Mouse (Mus musculus): ENCODE measurements at regions not wholly inside any gene's neighbourhood (a gene's known extent, or its start where the extent isn't known, plus 50 kb on each side); places are given as distances from the start of the nearest gene placed in this dataset.
"Not testable (repeated sequence)": the region's sequence is repeated elsewhere in the genome, so short reads cannot be mapped to it uniquely, and the experiment has no call there.

DNA sequence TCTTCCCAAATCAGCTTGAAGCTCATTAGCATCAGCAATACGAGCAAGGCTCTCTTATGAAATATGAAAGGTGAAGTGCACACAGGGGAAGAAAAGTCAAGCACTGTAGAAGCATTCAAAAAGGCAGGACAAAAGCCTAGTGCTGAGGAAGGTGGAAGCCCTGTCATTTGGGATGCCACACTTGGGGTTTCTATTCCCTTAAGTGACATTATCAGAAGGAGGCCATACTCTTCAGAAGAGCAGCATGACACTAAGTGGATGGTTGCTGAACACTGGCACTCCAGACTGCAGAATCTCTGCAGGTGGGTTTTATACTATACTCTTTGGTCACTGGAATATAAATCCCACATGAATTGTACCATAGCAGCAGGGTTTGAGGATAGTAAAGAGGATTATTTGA is 120.4 kb upstream of the Pcsk1 start:
- H3ac ChIP-seq (ENCODE audit: control insufficient read depth, insufficient read length), result no peak overlapping the region
- H3K4me3 ChIP-seq, result no peak overlapping the region

DNA sequence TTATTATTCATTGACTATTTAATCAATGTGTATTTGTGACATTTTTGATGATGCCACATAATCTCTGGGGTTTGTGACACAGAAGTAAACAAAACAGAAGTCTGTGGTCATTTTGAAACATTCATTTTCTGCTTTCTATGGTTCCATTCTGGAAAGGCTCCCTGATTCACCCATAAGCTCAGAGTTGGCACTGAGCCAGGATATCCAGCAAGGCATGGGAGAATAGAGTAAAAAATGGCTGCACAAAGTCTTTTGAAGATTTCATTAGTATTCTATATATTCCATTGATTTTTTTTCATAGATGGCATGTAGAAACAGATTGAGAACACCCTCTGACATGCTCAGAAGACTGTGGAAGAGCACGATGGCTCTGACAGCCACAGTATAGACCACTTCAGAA is 133.8 kb upstream of the Pcsk1 start:
- Histone ChIP-seq H3K79me2 (ENCODE audit: control insufficient read depth, insufficient read depth) (no peaks in the 10 kb centered on the region), H3K27me3 (ENCODE audit: control insufficient read depth, insufficient read depth, insufficient read length) (no peaks in the 10 kb centered on the region), H3K4me2 (ENCODE audit: low read depth) (no peak overlapping the region), H3K36me3 (ENCODE audit: control insufficient read depth, insufficient read depth) (no peaks in the 10 kb centered on the region), H3ac (ENCODE audit: control insufficient read depth, insufficient read length) (no peak overlapping the region), H3K4me3 (no peak overlapping the region)
- TF ChIP-seq SRF (IDR thresholded peaks at IDR 0.05; ENCODE audit: control insufficient read depth, insufficient read length, low read depth), result no peak
- no peak for TF ChIP-seq POLR2A (IDR thresholded peaks at IDR 0.05; ENCODE audit: insufficient read length, low read depth)
- TF ChIP-seq TCF3 (IDR thresholded peaks at IDR 0.05; ENCODE audit: insufficient read length, low read depth), result no peak
- TF ChIP-seq MYOD1 (IDR thresholded peaks at IDR 0.05; ENCODE audit: control insufficient read depth in 1 of 3, insufficient read length in 2 of 3, low read depth in 2 of 3), result no peak
- no peak for TF ChIP-seq POLR2AphosphoS2 (IDR thresholded peaks at IDR 0.05; ENCODE audit: insufficient read length, low read depth)
- TF ChIP-seq CEBPB (IDR thresholded peaks at IDR 0.05; ENCODE audit: insufficient read depth, poor library complexity, severe bottlenecking), result no peak
- TF ChIP-seq USF1 (IDR thresholded peaks at IDR 0.05; ENCODE audit: low read depth), result no peak
- TF ChIP-seq MAX (IDR thresholded peaks at IDR 0.05; ENCODE audit: low read depth), result no peak
- TF ChIP-seq TCF12 (IDR thresholded peaks at IDR 0.05; ENCODE audit: insufficient read depth, poor library complexity, severe bottlenecking), result no peak

More for the DNA sequence above, 120.4 kb upstream of the Pcsk1 start:
- Histone ChIP-seq H3K36me3 (ENCODE audit: control insufficient read depth, insufficient read depth) (no peaks in the 10 kb centered on the region), H3K27me3 (ENCODE audit: control insufficient read depth, insufficient read depth, insufficient read length) (no peaks in the 10 kb centered on the region), H3K79me2 (ENCODE audit: control insufficient read depth, insufficient read depth) (no peaks in the 10 kb centered on the region), H3K4me2 (ENCODE audit: low read depth) (no peak overlapping the region)
- TF ChIP-seq MAX (IDR thresholded peaks at IDR 0.05; ENCODE audit: low read depth) (no peak), CEBPB (IDR thresholded peaks at IDR 0.05; ENCODE audit: insufficient read depth, poor library complexity, severe bottlenecking) (no peak), MYOD1 (IDR thresholded peaks at IDR 0.05; ENCODE audit: control insufficient read depth in 1 of 3, insufficient read length in 2 of 3, low read depth in 2 of 3) (no peak), TCF12 (IDR thresholded peaks at IDR 0.05; ENCODE audit: insufficient read depth, poor library complexity, severe bottlenecking) (no peak), E2F4 (IDR thresholded peaks at IDR 0.05; ENCODE audit: insufficient read depth) (no peak), SRF (IDR thresholded peaks at IDR 0.05; ENCODE audit: control insufficient read depth, insufficient read length, low read depth) (no peak)

DNA sequence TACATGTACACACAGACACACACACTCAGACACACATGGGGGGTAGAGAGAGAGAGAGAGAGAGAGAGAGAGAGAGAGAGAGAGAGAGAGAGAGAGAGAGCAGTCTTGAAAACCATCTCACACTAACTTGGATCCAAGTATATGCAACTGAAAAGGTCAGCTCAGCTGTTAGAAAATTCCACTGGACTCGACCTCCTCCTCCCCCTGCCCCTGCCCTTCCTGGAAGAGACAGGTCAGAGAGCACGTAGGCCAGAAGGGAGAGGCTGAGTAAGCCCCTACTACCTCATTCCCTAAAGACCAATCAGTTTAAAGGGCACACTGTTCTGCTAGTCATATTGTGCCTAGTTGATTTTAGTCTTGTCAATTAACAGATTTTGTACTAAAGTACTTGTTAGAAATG is 105.0 kb upstream of the Cast start:
- H3K4me2 ChIP-seq (ENCODE audit: low read depth); H3K4me3 ChIP-seq; H3K36me3 ChIP-seq (ENCODE audit: control insufficient read depth, insufficient read depth); H3K27me3 ChIP-seq (ENCODE audit: control insufficient read depth, insufficient read depth, insufficient read length); H3ac ChIP-seq (ENCODE audit: control insufficient read depth, insufficient read length); H3K79me2 ChIP-seq (ENCODE audit: control insufficient read depth, insufficient read depth): not testable (repeated sequence)

DNA sequence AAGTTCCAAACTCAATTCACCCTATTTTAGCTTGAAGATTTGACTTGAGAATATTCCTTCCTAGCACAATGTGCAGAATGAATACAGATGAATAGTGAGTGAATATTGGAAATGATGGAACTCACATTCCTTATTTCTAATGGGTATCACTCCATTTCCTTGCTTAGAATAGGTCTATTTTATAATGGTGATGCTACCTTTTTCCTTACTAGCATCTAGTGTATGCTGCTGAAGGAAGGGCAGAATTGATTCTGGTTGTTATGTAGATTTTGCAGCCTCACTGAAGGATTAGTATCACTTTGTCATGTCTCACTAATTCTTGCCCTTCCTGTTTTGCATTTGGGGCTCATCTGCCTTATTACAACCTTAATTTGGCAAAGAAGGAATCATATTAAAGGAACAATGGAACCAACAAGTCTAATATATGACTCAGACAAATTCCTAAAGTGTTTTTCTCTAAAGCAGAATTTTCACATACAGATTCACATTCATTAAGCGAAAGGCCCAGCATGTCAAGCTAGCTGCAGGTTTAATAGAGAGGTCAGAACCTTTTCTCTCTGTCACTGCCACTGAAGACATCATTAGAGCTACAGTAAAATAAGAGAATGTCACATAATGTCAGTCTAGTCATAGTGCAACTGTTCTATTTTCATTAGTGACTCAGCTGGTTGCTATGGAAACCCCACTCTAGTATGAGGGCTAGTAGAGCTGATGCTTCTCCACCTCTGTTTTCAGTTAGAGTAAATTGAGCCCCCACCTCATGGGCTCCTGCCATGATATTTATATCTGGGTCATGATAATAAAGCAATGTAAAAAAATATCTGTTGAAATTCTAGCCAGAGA is 94.8 kb upstream of the Cast start:
- Histone ChIP-seq H3K4me2 (ENCODE audit: low read depth) (no peak overlapping the region), H3K36me3 (ENCODE audit: control insufficient read depth, insufficient read depth) (no peaks in the 10 kb centered on the region), H3K4me3 (no peak overlapping the region), H3ac (ENCODE audit: control insufficient read depth, insufficient read length) (no peak overlapping the region), H3K27me3 (ENCODE audit: control insufficient read depth, insufficient read depth, insufficient read length) (no peaks in the 10 kb centered on the region), H3K79me2 (ENCODE audit: control insufficient read depth, insufficient read depth) (no peaks in the 10 kb centered on the region)
- TF ChIP-seq MAX (IDR thresholded peaks at IDR 0.05; ENCODE audit: low read depth) (no peak), USF1 (IDR thresholded peaks at IDR 0.05; ENCODE audit: low read depth) (no peak), TCF12 (IDR thresholded peaks at IDR 0.05; ENCODE audit: insufficient read depth, poor library complexity, severe bottlenecking) (no peak), CEBPB (IDR thresholded peaks at IDR 0.05; ENCODE audit: insufficient read depth, poor library complexity, severe bottlenecking) (no peak), TCF3 (IDR thresholded peaks at IDR 0.05; ENCODE audit: insufficient read length, low read depth) (no peak), SRF (IDR thresholded peaks at IDR 0.05; ENCODE audit: control insufficient read depth, insufficient read length, low read depth) (no peak), E2F4 (IDR thresholded peaks at IDR 0.05; ENCODE audit: insufficient read depth) (no peak), MYOG (IDR thresholded peaks at IDR 0.05; ENCODE audit: control insufficient read depth in 1 of 3, insufficient read depth in 1 of 3, insufficient read length in 2 of 3, low read depth in 2 of 3) (no peak), POLR2AphosphoS2 (IDR thresholded peaks at IDR 0.05; ENCODE audit: insufficient read length, low read depth) (no peak)

DNA sequence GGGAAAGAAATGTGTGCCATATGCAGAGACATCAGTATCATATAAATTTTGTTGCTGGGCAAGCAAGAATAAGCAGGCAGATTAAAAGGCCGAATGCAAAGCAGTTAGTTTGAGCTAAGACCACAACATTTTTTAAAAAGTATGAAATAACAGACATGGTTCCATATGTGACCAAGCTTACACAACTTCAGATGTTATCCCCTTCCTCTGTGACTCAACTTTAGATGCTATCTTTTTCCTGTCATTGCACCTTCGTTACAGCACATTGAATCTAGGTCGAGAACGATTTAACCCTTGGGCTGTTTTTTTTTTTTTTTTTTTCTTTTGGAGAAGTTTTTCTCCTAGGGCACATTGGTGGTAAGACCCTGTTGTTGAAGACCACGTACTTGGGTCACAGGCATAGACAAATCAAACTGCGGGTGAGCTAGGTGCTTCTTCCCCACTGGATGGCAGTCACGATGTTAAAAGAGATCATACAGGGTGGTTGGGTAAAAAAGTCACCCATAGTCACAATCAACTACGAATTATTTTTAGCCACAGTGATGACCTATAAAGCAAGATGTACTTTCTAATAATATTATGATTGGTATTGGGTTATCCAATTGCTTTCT is 81.4 kb upstream of the Cast start:
- Histone ChIP-seq H3K4me3 (no peak overlapping the region), H3K36me3 (ENCODE audit: control insufficient read depth, insufficient read depth) (no peaks in the 10 kb centered on the region), H3K4me2 (ENCODE audit: low read depth) (no peak overlapping the region), H3K27me3 (ENCODE audit: control insufficient read depth, insufficient read depth, insufficient read length) (no peaks in the 10 kb centered on the region), H3ac (ENCODE audit: control insufficient read depth, insufficient read length) (no peak overlapping the region), H3K79me2 (ENCODE audit: control insufficient read depth, insufficient read depth) (no peaks in the 10 kb centered on the region)
- TF ChIP-seq TCF12 (IDR thresholded peaks at IDR 0.05; ENCODE audit: insufficient read depth, poor library complexity, severe bottlenecking) (no peak), E2F4 (IDR thresholded peaks at IDR 0.05; ENCODE audit: insufficient read depth) (no peak), REST (IDR thresholded peaks at IDR 0.05; ENCODE audit: insufficient read depth, insufficient read length) (no peak), USF1 (IDR thresholded peaks at IDR 0.05; ENCODE audit: low read depth) (no peak), MAX (IDR thresholded peaks at IDR 0.05; ENCODE audit: low read depth) (no peak), MYOG (IDR thresholded peaks at IDR 0.05; ENCODE audit: control insufficient read depth in 1 of 3, insufficient read depth in 1 of 3, insufficient read length in 2 of 3, low read depth in 2 of 3) (no peak), SRF (IDR thresholded peaks at IDR 0.05; ENCODE audit: control insufficient read depth, insufficient read length, low read depth) (no peak), MYOD1 (IDR thresholded peaks at IDR 0.05; ENCODE audit: control insufficient read depth in 1 of 3, insufficient read length in 2 of 3, low read depth in 2 of 3) (no peak), POLR2AphosphoS2 (IDR thresholded peaks at IDR 0.05; ENCODE audit: insufficient read length, low read depth) (no peak), TCF3 (IDR thresholded peaks at IDR 0.05; ENCODE audit: insufficient read length, low read depth) (no peak), POLR2A (IDR thresholded peaks at IDR 0.05; ENCODE audit: insufficient read length, low read depth) (no peak), CEBPB (IDR thresholded peaks at IDR 0.05; ENCODE audit: insufficient read depth, poor library complexity, severe bottlenecking) (no peak)
